Mouse (Mus musculus) ES-CJ7 (cell line): ENCODE results near the gene Alox8.
A peak's percentile ranks its signal among the peaks of the same experiment; 100 is the strongest.

Source experiments
- DNase-seq: peaks from one replicate; pipeline ENCODE4 v3.0.0; 2011; ENCODE audit warnings: low read depth, low spot score

Alox8 gene

GRCm38 (mm10) chr11:69197743-69198142, at the start of gene Alox8:
TSS of gene Alox8 (minus strand) at chr11:69197843.
- DNase-seq, result no peak

- no peak for DNase-seq
Measured at GRCm38 (mm10) chr11:69245643-69246042, 48.0 kb upstream of the Alox8 start.

- DNase-seq, result no peak
Measured at GRCm38 (mm10) chr11:69244911-69245310, 47.3 kb upstream of the Alox8 start.

GRCm38 (mm10) chr11:69236926-69237260, 39.2 kb upstream of the Alox8 start, which contains the start of gene Gucy2e:
TSS of gene Gucy2e (minus strand) at chr11:69237036.
- no peak for DNase-seq

GRCm38 (mm10) chr11:69236061-69236925, 38.6 kb upstream of the Alox8 start:
- peak; percentile 27 for DNase-seq

GRCm38 (mm10) chr11:69235285-69236060, 37.8 kb upstream of the Alox8 start:
- peak; percentile 75 for DNase-seq

- no peak for DNase-seq
Measured at GRCm38 (mm10) chr11:69233141-69233540, 35.5 kb upstream of the Alox8 start.

- peak; percentile 33 for DNase-seq
Measured at GRCm38 (mm10) chr11:69230420-69230819, 32.8 kb upstream of the Alox8 start.

- DNase-seq, result no peak
Measured at GRCm38 (mm10) chr11:69225715-69226114, 28.1 kb upstream of the Alox8 start.

GRCm38 (mm10) chr11:69223101-69223500, 25.5 kb upstream of the Alox8 start:
- DNase-seq, result no peak

GRCm38 (mm10) chr11:69221070-69221469, 23.4 kb upstream of the Alox8 start:
- DNase-seq, result no peak

- no peak for DNase-seq
Measured at GRCm38 (mm10) chr11:69218661-69219060, 21.0 kb upstream of the Alox8 start.

GRCm38 (mm10) chr11:69217411-69217810, 19.8 kb upstream of the Alox8 start:
- peak; percentile 20 for DNase-seq

- peak; percentile 65 for DNase-seq
Measured at GRCm38 (mm10) chr11:69211431-69211830, 13.8 kb upstream of the Alox8 start.

- DNase-seq, result no peak
Measured at GRCm38 (mm10) chr11:69202469-69203230, 5.0 kb upstream of the Alox8 start.

- no peak for DNase-seq
Measured at GRCm38 (mm10) chr11:69200231-69200630, 2.6 kb upstream of the Alox8 start.

- no peak for DNase-seq
Measured at GRCm38 (mm10) chr11:69199251-69199650, 1.6 kb upstream of the Alox8 start.

GRCm38 (mm10) chr11:69197194-69197593, 449 bp downstream of the Alox8 start:
- no peak for DNase-seq

GRCm38 (mm10) chr11:69196766-69197165, 877 bp downstream of the Alox8 start:
- peak; percentile 56 for DNase-seq

- DNase-seq, result peak; percentile 40
Measured at GRCm38 (mm10) chr11:69192840-69193239, 4.8 kb downstream of the Alox8 start.

GRCm38 (mm10) chr11:69185936-69186335, 11.7 kb downstream of the Alox8 start:
- no peak for DNase-seq

- no peak for DNase-seq
Measured at GRCm38 (mm10) chr11:69185031-69185430, 12.6 kb downstream of the Alox8 start.
